Mouse (Mus musculus): ENCODE measurements around the gene Mrpl34. TPM values are rescaled to one million over a fixed set of nuclear protein-coding genes. Genes with fewer than 3 reads are reported as not detected.

Mrpl34 gene
- polyA plus RNA-seq, 1 experiment from 2014 or later = 148 TPM

- H3K9me3 ChIP-seq (replicated peaks; ENCODE audit: control insufficient read depth, low read length) = no peaks in the 10 kb centered on the region
These were observed 10.1 kb upstream of the Mrpl34 start for GRCm38 (mm10) chr8:71454668-71455067.

DNA sequence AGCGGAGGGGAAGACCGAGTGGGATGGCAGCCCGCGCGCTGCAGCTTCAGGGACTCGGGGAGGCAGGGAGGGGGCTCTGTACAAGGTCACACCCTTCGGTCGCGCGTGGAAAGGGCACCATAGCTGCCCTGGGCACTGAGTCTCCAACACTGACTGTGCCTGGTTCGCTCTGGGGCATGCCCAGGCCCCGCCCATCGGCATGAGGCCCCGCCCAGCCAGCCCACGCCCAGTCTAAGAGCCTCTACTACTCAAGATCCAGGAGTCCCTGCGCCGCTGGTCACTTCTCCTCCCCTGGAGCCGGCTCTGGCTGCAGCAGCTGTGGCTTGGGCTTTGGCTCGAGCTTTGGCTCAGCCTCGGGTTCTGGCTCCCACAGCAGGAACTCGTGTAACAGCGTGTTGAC lies 7.9 kb upstream of the Mrpl34 start:
- Histone ChIP-seq H3K27ac (ENCODE audit: low read length) (no peak overlapping the region), H3K36me3 (ENCODE audit: control insufficient read depth, insufficient read depth, low read length) (no peaks in the 10 kb centered on the region; the same call in 1 of the 2 replicates), H3K27me3 (ENCODE audit: control insufficient read depth, insufficient read depth, low read length) (no peaks in the 10 kb centered on the region), H3K9ac (ENCODE audit: low read length) (no peak overlapping the region), H3K9me3 (replicated peaks; ENCODE audit: control insufficient read depth, low read length) (no peaks in the 10 kb centered on the region), H3K4me2 (ENCODE audit: low read depth, low read length) (no peak overlapping the region), H3K4me1 (ENCODE audit: control insufficient read depth, insufficient read depth, low read length) (peaks cover 3% of the 10 kb centered on the region; the same call in 1 of the 2 replicates), H3K4me3 (replicated peaks; ENCODE audit: low read length) (no peak overlapping the region)
- WGBS = 45% methylated on average over 22 of the region's 22 CpGs
- no peak for ATAC-seq (ENCODE audit: insufficient read depth, low FRiP score)

More at GRCm38 (mm10) chr8:71454668-71455067, 10.1 kb upstream of the Mrpl34 start:
- WGBS = 80% methylated on average over 8 of the region's 8 CpGs
- Histone ChIP-seq H3K4me1 (ENCODE audit: control insufficient read depth, insufficient read depth, low read length) (peaks cover 3% of the 10 kb centered on the region; the same call in 1 of the 2 replicates), H3K27me3 (ENCODE audit: control insufficient read depth, insufficient read depth, low read length) (no peaks in the 10 kb centered on the region), H3K27ac (ENCODE audit: low read length) (no peak overlapping the region), H3K4me3 (replicated peaks; ENCODE audit: low read length) (no peak overlapping the region), H3K9ac (ENCODE audit: low read length) (no peak overlapping the region), H3K4me2 (ENCODE audit: low read depth, low read length) (no peak overlapping the region), H3K36me3 (ENCODE audit: control insufficient read depth, insufficient read depth, low read length) (no peaks in the 10 kb centered on the region; the same call in 1 of the 2 replicates)
- ATAC-seq (ENCODE audit: insufficient read depth, low FRiP score) = no peak

DNA sequence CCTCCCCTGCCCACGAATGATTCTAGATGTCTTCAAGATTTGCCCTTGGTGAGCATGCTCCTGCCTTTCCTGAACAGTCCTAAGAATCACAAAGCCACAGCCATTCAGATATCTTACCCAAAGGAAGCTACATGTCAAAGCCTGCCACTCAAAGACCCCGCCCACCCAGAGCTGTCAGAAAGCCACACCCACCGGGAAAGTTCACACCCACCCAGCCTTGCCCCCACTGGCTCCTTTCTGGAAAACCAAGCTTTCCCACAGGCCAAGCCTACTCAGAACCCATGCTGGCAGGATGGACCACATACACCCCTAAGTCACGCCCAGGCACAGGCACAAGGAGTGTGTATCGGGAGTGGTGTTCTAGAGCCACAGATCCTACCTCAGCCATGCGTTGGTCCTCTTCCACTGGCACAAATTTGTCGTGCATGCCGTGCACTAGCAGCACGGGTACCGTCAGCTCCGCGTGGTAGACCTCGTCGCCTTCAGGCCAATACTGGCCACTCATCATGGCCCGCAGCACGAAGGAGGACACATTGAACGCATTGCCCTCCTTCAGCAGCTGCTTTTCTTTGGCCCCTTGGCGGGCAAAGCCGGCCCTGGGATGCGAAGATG lies 7.0 kb upstream of the Mrpl34 start:
- Histone ChIP-seq H3K9ac (ENCODE audit: low read length) (no peak overlapping the region), H3K4me1 (ENCODE audit: control insufficient read depth, insufficient read depth, low read length) (peaks cover 10% of the 10 kb centered on the region; the same call in 1 of the 2 replicates), H3K27ac (ENCODE audit: low read length) (no peak overlapping the region), H3K36me3 (ENCODE audit: control insufficient read depth, insufficient read depth, low read length) (no peaks in the 10 kb centered on the region; the same call in 1 of the 2 replicates), H3K4me2 (ENCODE audit: low read depth, low read length) (no peak overlapping the region), H3K9me3 (replicated peaks; ENCODE audit: control insufficient read depth, low read length) (no peaks in the 10 kb centered on the region), H3K27me3 (ENCODE audit: control insufficient read depth, insufficient read depth, low read length) (no peaks in the 10 kb centered on the region), H3K4me3 (replicated peaks; ENCODE audit: low read length) (no peak overlapping the region)
- ATAC-seq (ENCODE audit: insufficient read depth, low FRiP score) = no peak
- WGBS = 81% methylated on average over 20 of the region's 20 CpGs

- H3K36me3 ChIP-seq (ENCODE audit: control insufficient read depth, insufficient read depth, low read length) = no peaks in the 10 kb centered on the region; the same call in 1 of the 2 replicates
- H3K9ac ChIP-seq (ENCODE audit: low read length) = no peak overlapping the region
- H3K4me3 ChIP-seq (replicated peaks; ENCODE audit: low read length) = no peak overlapping the region
- no peaks in the 10 kb centered on the region for H3K27me3 ChIP-seq (ENCODE audit: control insufficient read depth, insufficient read depth, low read length)
- H3K27ac ChIP-seq (ENCODE audit: low read length) = no peak overlapping the region
- WGBS = 93% methylated on average over 6 of the region's 6 CpGs
- H3K9me3 ChIP-seq (replicated peaks; ENCODE audit: control insufficient read depth, low read length) = no peaks in the 10 kb centered on the region
- no peak for ATAC-seq (ENCODE audit: insufficient read depth, low FRiP score)
- H3K4me2 ChIP-seq (ENCODE audit: low read depth, low read length) = no peak overlapping the region
- peaks cover 24% of the 10 kb centered on the region for H3K4me1 ChIP-seq (ENCODE audit: control insufficient read depth, insufficient read depth, low read length)
These were observed 4.0 kb upstream of the Mrpl34 start for GRCm38 (mm10) chr8:71460716-71461115.

DNA sequence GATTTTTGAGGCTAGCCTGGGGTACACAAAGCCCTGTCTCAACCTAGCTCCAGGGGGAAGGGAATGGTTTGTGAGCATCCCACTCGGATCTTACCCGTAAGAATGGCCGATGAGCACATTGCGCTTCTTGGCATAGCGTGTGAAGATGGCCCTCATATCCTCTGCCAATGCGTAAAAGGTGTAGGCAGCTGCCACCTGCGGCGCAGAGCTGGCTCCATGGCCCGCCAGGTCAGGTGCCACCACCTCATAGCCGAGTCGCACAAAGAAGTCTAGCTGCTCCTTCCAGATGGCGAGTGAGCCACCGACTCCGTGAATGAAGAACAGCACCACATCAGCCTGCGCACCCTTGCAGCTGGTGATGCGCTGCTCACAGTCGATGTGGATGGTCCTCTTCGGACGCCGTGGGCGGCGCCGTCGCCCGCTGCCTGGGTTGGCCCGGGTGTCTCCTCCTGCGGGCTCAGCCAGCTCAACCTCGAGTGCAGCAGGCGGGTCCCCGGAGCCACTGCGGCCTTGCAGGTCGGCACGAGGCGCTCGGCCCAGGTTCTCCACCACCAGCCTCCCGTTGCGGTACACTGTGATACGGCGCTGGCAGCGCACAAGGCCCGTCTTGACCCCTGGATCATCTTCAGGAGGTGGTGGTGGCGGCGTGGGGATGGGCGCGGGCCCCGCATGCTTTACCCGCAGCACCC lies 3.5 kb upstream of the Mrpl34 start:
- Histone ChIP-seq H3K4me2 (ENCODE audit: low read depth, low read length) (no peak overlapping the region), H3K9me3 (replicated peaks; ENCODE audit: control insufficient read depth, low read length) (no peaks in the 10 kb centered on the region), H3K27me3 (ENCODE audit: control insufficient read depth, insufficient read depth, low read length) (no peaks in the 10 kb centered on the region), H3K27ac (ENCODE audit: low read length) (no peak overlapping the region), H3K9ac (ENCODE audit: low read length) (no peak overlapping the region), H3K4me3 (replicated peaks; ENCODE audit: low read length) (no peak overlapping the region), H3K36me3 (ENCODE audit: control insufficient read depth, insufficient read depth, low read length) (no peaks in the 10 kb centered on the region; the same call in 1 of the 2 replicates), H3K4me1 (ENCODE audit: control insufficient read depth, insufficient read depth, low read length) (peaks cover 27% of the 10 kb centered on the region)
- WGBS = 82% methylated on average over 47 of the region's 47 CpGs
- no peak for ATAC-seq (ENCODE audit: insufficient read depth, low FRiP score)

GRCm38 (mm10) chr8:71462191-71462590 lies 2.6 kb upstream of the Mrpl34 start:
- WGBS = 69% methylated on average over 4 of the region's 4 CpGs
- ATAC-seq (ENCODE audit: insufficient read depth, low FRiP score) = no peak
- peak overlapping the region; percentile 82; the same call in 1 of the 2 replicates for H3K9ac ChIP-seq (ENCODE audit: low read length)
- H3K27me3 ChIP-seq (ENCODE audit: control insufficient read depth, insufficient read depth, low read length) = no peaks in the 10 kb centered on the region
- no peak overlapping the region for H3K27ac ChIP-seq (ENCODE audit: low read length)
- H3K4me2 ChIP-seq (ENCODE audit: low read depth, low read length) = peak overlapping the region; percentile 81
- peak overlapping the region; percentile 78; the same call in 1 of the 2 replicates for H3K4me3 ChIP-seq (replicated peaks; ENCODE audit: low read length)
- no peaks in the 10 kb centered on the region; the same call in 1 of the 2 replicates for H3K36me3 ChIP-seq (ENCODE audit: control insufficient read depth, insufficient read depth, low read length)
- peaks cover 26% of the 10 kb centered on the region for H3K4me1 ChIP-seq (ENCODE audit: control insufficient read depth, insufficient read depth, low read length)
- no peaks in the 10 kb centered on the region for H3K9me3 ChIP-seq (replicated peaks; ENCODE audit: control insufficient read depth, low read length)

GRCm38 (mm10) chr8:71462786-71463185 lies 2.0 kb upstream of the Mrpl34 start:
- Histone ChIP-seq H3K9me3 (replicated peaks; ENCODE audit: control insufficient read depth, low read length) (no peaks in the 10 kb centered on the region), H3K4me2 (ENCODE audit: low read depth, low read length) (peak overlapping the region; percentile 81), H3K27ac (ENCODE audit: low read length) (0 out of 2 replicates have a peak overlapping the region, but pooled peaks have one; percentile 20), H3K27me3 (ENCODE audit: control insufficient read depth, insufficient read depth, low read length) (no peaks in the 10 kb centered on the region), H3K4me3 (replicated peaks; ENCODE audit: low read length) (peak overlapping the region; percentile 78), H3K9ac (ENCODE audit: low read length) (peak overlapping the region; percentile 82), H3K36me3 (ENCODE audit: control insufficient read depth, insufficient read depth, low read length) (no peaks in the 10 kb centered on the region; the same call in 1 of the 2 replicates), H3K4me1 (ENCODE audit: control insufficient read depth, insufficient read depth, low read length) (peaks cover 24% of the 10 kb centered on the region)
- ATAC-seq (ENCODE audit: insufficient read depth, low FRiP score) = no peak
- 4% methylated on average over 16 of the region's 16 CpGs for WGBS

DNA sequence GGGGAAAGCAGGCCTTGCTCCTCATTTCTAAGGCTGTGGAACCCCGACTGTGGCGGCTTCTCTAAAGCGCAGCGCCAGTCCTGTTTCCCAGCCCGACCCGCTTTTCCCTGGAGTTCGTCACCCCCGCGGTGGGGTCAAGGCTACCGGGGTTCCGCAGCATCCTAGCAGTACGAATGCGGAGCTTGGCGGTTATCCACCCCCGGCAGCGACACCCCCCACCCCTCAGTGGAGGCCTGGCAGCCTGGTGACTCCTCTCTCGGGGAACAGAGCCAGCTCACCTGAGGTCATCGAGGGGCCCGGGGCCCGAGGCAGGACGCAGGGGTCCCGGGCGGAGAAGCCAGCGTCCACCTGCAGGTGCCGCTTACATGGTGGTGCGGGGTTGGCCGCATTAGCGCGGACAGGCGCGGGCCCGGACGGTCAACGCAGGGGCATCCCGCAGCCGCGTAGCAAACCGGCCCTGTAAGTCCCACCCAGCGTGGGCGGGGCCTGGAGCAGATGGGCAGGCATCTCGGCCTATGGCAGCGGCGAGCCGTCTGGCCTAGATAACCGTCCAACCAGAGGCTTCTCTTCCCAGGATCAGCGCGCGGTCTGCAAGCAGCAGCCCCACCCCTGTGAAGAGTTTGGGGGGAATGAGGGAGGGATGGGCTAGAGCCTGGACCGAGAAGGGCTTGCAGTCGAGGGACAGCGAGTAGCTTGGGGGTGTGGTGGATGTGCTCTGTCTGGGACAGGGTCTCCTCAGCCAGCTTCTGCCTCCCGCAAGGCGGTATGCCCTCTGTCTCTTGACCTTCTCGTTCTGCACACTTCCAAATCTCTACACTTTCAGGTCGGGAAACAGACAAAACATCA lies 1.3 kb upstream of the Mrpl34 start, which contains the start of gene Abhd8:
Abhd8 (minus strand) TSS at position 468 of the 846 bp plus-strand sequence.
- H3K4me3 ChIP-seq (replicated peaks; ENCODE audit: low read length) = peak within 1 kb of the TSS; percentile 78
- peak within 1 kb of the TSS; percentile 82 for H3K9ac ChIP-seq (ENCODE audit: low read length)
- under 1% methylated on average over 55 of the region's 55 CpGs for WGBS
- H3K9me3 ChIP-seq (replicated peaks; ENCODE audit: control insufficient read depth, low read length) = no peaks in the 10 kb centered on the region
- H3K36me3 ChIP-seq (ENCODE audit: control insufficient read depth, insufficient read depth, low read length) = no peaks in the 10 kb centered on the region; the same call in 1 of the 2 replicates
- peak; percentile 82 for ATAC-seq (ENCODE audit: insufficient read depth, low FRiP score)
- H3K27ac ChIP-seq (ENCODE audit: low read length) = peak within 1 kb of the TSS; percentile 94
- no peaks in the 10 kb centered on the region for H3K27me3 ChIP-seq (ENCODE audit: control insufficient read depth, insufficient read depth, low read length)
- peak within 1 kb of the TSS; percentile 81 for H3K4me2 ChIP-seq (ENCODE audit: low read depth, low read length)
- peaks cover 24% of the 10 kb centered on the region for H3K4me1 ChIP-seq (ENCODE audit: control insufficient read depth, insufficient read depth, low read length)

Measured in stomach, embryonic 16.5 days (tissue).